Mouse (Mus musculus) kidney, adult 2 months (tissue): ENCODE data around the gene Nptx1. TPM values are rescaled to one million over a fixed set of nuclear protein-coding genes. Genes with fewer than 3 reads are reported as not detected.

ENCODE experiments used
- DNase-seq: peaks from one replicate; pipeline ENCODE4 v3.0.0; 2021
- H3K27ac ChIP-seq: fragments of 200-500 bp; 2 replicates; pipeline ENCODE4 v1.5.1; 2012; ENCODE audit warnings: low read depth, low read length, control low read depth, inconsistent platforms; ENCODE audit not compliant: insufficient read depth
- H3K27me3 ChIP-seq: fragments of 200-500 bp; replicated peaks from 2 replicates; pipeline ENCODE4 v1.6.1; 2012; ENCODE audit warnings: mild to moderate bottlenecking, moderate library complexity, low read length, inconsistent platforms; ENCODE audit not compliant: control insufficient read depth, insufficient read depth
- H3K36me3 ChIP-seq: fragments of 200-500 bp; 2 replicates; pipeline ENCODE4 v1.6.1; 2012; ENCODE audit warnings: mild to moderate bottlenecking, moderate library complexity, low read length, inconsistent platforms; ENCODE audit not compliant: control insufficient read depth, insufficient read depth
- H3K4me1 ChIP-seq: fragments of 200-500 bp; 2 replicates; pipeline ENCODE4 v1.6.1; 2011; ENCODE audit warnings: low read length; ENCODE audit not compliant: control insufficient read depth, insufficient read depth
- H3K4me3 ChIP-seq: fragments of 200-500 bp; 2 replicates; pipeline ENCODE4 v1.5.1; 2011; ENCODE audit warnings: mild to moderate bottlenecking, low read depth, low read length, control low read depth; ENCODE audit not compliant: insufficient read depth
- CTCF ChIP-seq: fragments of 200-500 bp; conservative IDR thresholded peaks from 2 replicates; pipeline ENCODE4 v1.5.1; 2011; ENCODE audit warnings: low read depth, mild to moderate bottlenecking, control low read depth, low read length, moderate library complexity, mixed read lengths; ENCODE audit not compliant: insufficient read depth, insufficient read length
- POLR2A ChIP-seq: fragments of 200-500 bp; IDR thresholded peaks from one replicate; pipeline ENCODE4 v1.6.1; 2011; ENCODE audit warnings: low read depth, low read length, control low read depth
- WGBS: fragments of 180-500 bp; shearing (Covaris S2); methylation state at CpG from one replicate; pipeline ENCODE4 v1.1.7; 2018; 5-methylcytosine and 5-hydroxymethylcytosine counted together
- polyA plus RNA-seq: library from polyadenylated mRNA; depleted of rRNA; stranded (reverse); fragments of >200 nt; gene quantifications from 2 replicates; pipeline ENCODE4 v1.2.3, GENCODE M21; 2012

Nptx1 gene
- polyA plus RNA-seq, 1 experiment, result 0.08 TPM

DNA sequence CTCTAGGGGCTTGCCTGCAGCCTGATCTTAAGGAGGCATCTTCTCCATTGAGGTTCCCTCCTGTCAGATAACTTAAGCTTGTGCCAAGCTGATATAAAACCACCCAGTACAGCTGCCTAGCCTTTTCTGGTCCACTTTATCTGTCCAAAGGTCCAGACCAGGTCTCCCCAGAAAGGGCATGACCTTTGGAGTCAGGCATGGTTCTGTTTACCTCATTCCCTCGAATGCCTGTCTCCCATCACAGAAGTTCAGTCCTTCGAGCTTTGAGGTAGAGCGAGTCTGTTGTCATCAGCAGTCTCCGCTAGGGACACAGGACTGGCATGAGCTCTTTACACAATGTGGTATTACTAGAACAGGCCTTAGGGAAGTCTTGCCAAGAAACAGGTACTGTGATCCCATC lies 41.2 kb downstream of the Nptx1 start:
- Histone ChIP-seq H3K36me3 (no peaks in the 10 kb centered on the region), H3K4me1 (no peaks in the 10 kb centered on the region), H3K4me3 (no peak overlapping the region), H3K27me3 (no peaks in the 10 kb centered on the region), H3K27ac (no peak overlapping the region)
- DNase-seq, result no peak
- 79% methylated on average over 4 of the region's 4 CpGs for WGBS
- TF ChIP-seq POLR2A (no peak), CTCF (no peak)

DNA sequence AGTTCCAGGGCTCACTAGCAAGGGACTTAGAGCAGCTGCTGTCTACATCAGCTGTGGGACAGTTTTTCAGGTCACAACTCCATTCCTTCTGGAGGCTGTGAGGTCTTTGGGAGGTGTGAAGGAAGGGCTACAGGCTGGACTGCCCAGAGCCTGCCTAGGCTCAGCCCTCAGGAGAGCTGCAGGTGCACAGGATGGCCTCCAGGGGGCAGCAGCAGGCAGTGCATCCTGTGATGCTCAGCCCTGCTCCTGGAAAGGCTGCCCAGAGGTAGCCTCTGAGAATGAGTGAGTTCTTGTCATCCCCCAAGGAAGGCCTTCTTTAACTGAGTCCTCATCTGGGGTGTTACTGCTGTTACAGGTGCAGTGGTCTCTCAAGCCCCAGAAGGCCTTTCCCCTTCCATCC lies 43.9 kb downstream of the Nptx1 start:
- H3K36me3 ChIP-seq, result no peaks in the 10 kb centered on the region
- peak; percentile 54 for DNase-seq
- no peak overlapping the region for H3K27ac ChIP-seq
- no peak overlapping the region for H3K4me3 ChIP-seq
- TF ChIP-seq CTCF (peak; percentile 97), POLR2A (no peak)
- H3K27me3 ChIP-seq, result no peaks in the 10 kb centered on the region
- no peaks in the 10 kb centered on the region for H3K4me1 ChIP-seq

GRCm38 (mm10) chr11:119500011-119500410 lies 47.5 kb downstream of the Nptx1 start:
- no peak overlapping the region for H3K27ac ChIP-seq
- 82% methylated on average over 2 of the region's 2 CpGs for WGBS
- no peak for DNase-seq
- no peak overlapping the region for H3K4me3 ChIP-seq
- TF ChIP-seq CTCF (no peak), POLR2A (no peak)
- no peaks in the 10 kb centered on the region for H3K4me1 ChIP-seq
- no peaks in the 10 kb centered on the region for H3K27me3 ChIP-seq
- H3K36me3 ChIP-seq, result no peaks in the 10 kb centered on the region

DNA sequence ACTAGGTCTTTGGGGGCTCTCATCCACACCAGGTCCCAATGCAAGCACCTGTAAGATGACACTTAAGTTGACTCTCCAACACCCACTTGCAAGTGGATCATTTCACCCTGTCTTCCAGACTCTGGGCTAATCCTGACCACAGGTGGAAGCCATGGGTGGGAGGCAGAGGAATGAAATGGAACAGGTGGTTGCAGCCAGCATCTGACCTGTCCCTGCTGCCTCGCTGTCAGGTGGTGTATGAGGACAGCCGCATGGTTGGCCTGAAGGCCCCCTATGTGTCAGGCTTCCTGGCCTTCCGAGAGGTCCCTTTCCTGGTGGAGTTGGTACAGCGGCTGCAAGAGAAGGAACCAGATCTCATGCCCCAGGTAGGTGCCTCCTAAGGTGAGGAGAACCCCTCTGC lies 48.3 kb downstream of the Nptx1 start:
- no peaks in the 10 kb centered on the region for H3K27me3 ChIP-seq
- TF ChIP-seq POLR2A, result no peak
- no peak for TF ChIP-seq CTCF
- H3K4me3 ChIP-seq, result no peak overlapping the region
- no peak for DNase-seq
- no peaks in the 10 kb centered on the region for H3K4me1 ChIP-seq
- 93% methylated on average over 4 of the region's 4 CpGs for WGBS
- no peak overlapping the region for H3K27ac ChIP-seq
- no peaks in the 10 kb centered on the region for H3K36me3 ChIP-seq

DNA sequence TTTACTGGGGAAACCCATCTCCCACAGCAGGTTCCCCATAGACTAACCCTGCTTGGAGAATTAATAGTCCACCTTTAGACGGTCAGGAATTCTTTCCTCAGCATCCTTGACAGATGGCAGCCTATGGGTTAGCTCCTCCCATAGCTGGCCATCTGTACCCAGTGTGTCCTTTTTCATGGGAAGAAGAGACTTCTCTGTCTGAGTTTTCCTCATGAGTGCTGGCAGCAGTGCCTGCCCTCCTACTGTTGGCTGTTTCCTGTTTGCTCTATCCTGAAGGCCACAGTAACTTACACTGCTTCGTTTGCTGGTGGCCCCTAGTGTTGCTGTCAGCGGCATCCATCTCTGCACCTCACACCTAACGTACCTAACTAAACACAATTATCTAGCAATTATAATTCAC lies 50.1 kb downstream of the Nptx1 start:
- WGBS, result 76% methylated on average over 4 of the region's 4 CpGs
- no peak overlapping the region for H3K27ac ChIP-seq
- no peaks in the 10 kb centered on the region for H3K4me1 ChIP-seq
- H3K27me3 ChIP-seq, result no peaks in the 10 kb centered on the region
- H3K4me3 ChIP-seq, result no peak overlapping the region
- no peak for TF ChIP-seq POLR2A
- TF ChIP-seq CTCF, result no peak
- H3K36me3 ChIP-seq, result no peaks in the 10 kb centered on the region
- DNase-seq, result no peak

DNA sequence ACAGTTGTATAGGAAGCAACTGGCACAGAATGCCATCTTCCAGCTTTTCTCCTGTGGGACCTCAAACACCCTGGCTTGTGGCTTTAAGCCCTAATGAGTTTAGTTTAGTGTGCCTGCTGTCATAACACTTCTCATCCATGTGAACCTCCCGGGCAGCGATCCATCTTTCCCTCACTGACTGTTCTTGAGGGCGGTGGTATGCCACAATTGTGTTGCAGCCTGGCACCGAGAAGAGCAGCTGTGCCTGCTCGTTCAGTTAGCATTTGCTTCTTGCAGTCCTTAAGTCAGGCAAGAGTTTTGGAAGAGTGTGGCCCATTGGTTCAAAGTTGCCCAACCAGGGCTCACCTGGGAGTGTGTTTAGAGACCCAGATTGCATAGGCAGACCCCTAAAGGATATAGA lies 51.4 kb downstream of the Nptx1 start:
- 91% methylated on average over 5 of the region's 5 CpGs for WGBS
- no peak overlapping the region for H3K4me3 ChIP-seq
- no peak overlapping the region for H3K27ac ChIP-seq
- H3K4me1 ChIP-seq, result no peaks in the 10 kb centered on the region
- H3K36me3 ChIP-seq, result no peaks in the 10 kb centered on the region
- TF ChIP-seq CTCF, result no peak
- TF ChIP-seq POLR2A, result no peak
- H3K27me3 ChIP-seq, result no peaks in the 10 kb centered on the region
- DNase-seq, result no peak

- WGBS, result 53% methylated on average over 4 of the region's 4 CpGs
- no peaks in the 10 kb centered on the region for H3K27me3 ChIP-seq
- no peaks in the 10 kb centered on the region for H3K36me3 ChIP-seq
- H3K27ac ChIP-seq, result no peak overlapping the region
- no peaks in the 10 kb centered on the region; the same call in 1 of the 2 replicates for H3K4me1 ChIP-seq
- TF ChIP-seq POLR2A, result no peak
- TF ChIP-seq CTCF, result no peak
- H3K4me3 ChIP-seq, result no peak overlapping the region
- no peak for DNase-seq
These were observed 54.0 kb downstream of the Nptx1 start for GRCm38 (mm10) chr11:119493516-119493915.

DNA sequence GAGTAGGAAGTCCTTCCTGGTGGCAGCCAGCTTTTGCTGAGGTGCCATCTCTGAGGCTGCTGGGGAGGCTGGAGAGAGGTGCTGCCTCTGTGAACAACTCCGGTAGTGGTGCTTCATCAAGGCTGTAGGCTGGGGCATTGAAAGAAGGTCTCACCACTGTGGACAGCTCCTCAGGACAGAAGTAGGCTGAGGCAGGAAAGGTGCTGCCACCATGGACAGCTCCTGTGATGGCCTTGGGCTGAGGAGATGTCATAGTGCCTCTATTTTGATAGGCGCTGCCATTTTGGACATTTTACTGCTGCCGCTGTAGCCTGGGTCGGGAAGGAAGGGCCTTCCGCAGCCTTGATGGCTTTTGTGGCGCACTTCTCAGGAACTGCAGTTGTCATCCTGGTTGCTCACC lies 54.7 kb downstream of the Nptx1 start:
- no peak overlapping the region for H3K4me3 ChIP-seq
- H3K36me3 ChIP-seq, result no peaks in the 10 kb centered on the region
- TF ChIP-seq CTCF (no peak), POLR2A (no peak)
- H3K27ac ChIP-seq, result no peak overlapping the region
- no peaks in the 10 kb centered on the region; the same call in 1 of the 2 replicates for H3K4me1 ChIP-seq
- H3K27me3 ChIP-seq, result no peaks in the 10 kb centered on the region
- no peak for DNase-seq
- WGBS, result 93% methylated on average over 6 of the region's 6 CpGs
